Mouse (Mus musculus): ENCODE data around the gene Hoxc9.

The Hoxc9 gene

DNA sequence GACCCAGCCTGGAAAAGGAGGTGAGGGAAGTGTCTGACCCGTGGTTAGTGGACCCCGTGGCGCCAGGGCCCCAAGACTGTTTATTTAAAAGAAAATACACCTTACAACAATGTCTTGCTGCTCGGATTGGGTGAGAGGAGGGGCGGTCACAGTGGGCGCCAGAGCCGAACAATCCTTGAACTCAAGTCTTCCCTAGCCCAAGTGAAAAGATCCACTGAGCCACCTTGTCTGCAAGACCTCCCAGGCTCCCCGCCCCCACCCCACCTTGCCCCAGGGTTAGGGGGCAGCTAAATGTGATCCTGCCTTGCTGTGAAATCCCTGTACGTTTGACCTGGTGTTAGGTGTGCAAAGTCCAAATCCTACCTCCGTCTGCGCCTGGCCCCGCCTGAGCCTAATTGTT, 19.3 kb upstream of the Hoxc9 start:
- no peak for DNase-seq (ENCODE audit: low read depth)

DNA sequence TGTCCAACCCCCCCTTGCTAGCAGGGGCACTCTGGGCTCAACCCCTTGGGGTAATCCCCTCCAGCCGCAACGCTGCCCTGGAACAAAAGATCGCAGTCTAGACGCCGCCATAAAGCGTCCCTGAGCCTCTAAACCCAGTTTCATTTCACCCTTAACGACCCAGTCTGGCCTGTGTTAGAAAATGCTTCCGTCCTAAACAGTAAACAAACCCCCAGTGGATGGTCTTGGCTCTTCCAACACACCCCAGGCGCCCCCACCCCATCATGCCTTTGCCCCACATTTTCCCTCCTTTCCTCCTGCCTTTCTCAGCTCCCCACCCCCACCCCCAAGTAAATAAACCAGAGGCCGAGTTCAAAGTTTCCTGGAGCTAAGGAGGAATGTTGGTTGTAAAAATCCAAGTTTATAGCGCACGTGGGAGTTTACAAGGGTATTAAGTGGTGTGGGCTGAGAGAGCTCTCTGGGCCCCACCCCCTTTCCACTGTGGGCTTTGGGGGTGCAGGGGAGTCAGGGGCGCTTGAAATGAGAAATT, 16.5 kb upstream of the Hoxc9 start:
- no peak for DNase-seq (ENCODE audit: low read depth)

DNA sequence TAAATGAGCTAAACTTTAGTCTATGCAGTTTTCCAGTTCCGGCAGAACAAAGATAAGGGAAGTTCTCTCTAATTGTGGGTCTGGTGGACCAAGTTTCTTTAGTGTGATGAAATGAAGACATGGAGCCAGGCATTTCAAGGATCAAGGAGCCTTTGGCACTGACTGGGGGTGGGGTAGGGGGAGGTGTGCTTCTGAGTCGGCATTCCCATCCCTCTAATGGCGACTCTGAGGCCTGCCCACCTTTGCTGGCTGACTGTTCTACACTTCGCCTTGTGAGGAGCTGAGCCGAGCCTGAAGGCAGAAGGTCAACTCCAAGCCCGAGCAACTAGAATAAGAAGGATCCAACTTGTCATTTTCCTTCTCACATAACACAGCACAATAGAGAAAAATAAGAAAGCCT, 14.5 kb upstream of the Hoxc9 start:
- no peak for DNase-seq (ENCODE audit: low read depth)

DNA sequence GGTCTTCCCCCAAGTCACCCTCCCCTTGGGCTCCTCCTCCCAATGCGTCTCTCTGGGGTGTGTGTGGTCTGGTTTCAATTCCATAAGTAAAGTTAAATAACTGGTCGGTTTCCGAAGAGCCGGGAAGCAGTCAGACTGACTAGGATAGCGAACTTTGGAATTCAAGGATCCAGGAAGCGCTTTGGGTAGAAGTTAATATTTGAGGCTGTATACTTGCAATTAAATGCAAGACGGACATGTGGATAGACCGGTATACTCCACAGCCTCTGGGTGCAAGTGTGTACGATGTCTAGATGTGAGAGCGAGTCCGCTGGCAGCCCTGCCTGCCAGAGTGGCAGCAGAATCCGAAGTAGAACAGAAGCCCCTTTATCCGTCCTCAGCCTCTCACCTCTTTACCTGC, 13.7 kb upstream of the Hoxc9 start:
- no peak for DNase-seq (ENCODE audit: low read depth)

DNA sequence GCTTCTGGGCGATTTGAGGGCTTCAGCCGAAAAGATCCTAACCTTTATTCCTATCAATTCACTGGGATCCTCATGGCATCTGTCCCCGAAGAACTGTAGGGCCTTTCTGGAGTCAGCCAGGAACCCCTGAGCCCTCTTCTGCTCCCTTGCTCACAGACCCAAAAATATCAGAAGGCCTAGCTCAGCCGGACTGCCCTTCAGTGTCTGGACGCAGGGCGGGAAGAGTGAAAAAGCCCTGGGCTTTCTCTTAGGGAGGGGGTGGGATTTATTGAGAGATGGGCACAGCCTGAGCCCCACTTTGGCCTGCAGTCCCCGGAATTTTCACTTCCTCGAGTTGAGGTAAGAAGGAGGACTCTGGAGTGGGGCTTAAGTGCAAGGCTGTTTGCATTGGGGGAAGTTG, 13.0 kb upstream of the Hoxc9 start:
- DNase-seq (ENCODE audit: low read depth), result no peak

DNA sequence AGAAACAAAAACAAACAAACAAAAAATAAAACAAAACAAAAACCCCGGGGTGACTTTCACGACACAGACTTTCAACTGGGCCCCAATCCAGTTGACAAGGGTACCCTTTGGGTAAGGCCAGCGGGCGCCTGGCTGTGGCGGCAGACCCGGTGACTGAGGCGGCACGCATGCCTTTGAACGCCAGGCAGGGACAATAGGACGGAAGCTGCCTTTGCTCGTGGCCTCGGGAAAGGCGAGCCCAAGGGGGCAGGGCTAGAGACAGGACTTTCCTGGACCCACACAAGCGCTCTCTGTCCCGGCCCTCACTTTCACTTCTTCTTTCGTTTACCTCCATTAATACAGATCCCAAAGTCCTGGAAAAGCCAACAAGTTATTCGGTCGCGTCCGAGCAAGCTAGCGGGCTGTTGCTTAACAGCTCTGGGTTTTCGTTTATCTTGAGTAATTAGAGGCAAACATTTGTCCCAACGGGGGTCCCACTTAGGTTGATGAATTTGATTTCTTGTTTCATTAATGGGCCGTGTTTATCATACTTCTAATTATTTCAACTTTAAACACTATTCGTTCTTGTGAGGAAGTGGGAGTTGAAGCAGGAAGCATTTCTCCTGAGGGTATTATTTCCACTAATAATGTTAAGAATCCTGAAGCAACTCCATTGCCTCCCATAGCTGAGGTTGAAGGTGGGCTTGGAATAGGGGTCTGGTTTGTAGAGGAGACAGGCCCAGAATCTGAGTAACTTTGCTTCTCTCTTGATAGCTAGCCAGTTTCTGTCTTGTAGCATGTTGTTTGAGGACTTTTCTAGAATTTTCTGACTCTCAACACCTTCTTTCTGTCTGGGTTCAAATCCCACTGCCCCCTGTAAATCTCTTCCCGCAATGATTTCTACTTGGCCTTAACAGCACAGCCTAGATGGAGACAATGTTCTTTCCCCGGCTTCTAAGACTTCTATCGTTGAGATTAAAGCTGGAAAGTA, 12.3 kb upstream of the Hoxc9 start:
- no peak for DNase-seq (ENCODE audit: low read depth)

DNA sequence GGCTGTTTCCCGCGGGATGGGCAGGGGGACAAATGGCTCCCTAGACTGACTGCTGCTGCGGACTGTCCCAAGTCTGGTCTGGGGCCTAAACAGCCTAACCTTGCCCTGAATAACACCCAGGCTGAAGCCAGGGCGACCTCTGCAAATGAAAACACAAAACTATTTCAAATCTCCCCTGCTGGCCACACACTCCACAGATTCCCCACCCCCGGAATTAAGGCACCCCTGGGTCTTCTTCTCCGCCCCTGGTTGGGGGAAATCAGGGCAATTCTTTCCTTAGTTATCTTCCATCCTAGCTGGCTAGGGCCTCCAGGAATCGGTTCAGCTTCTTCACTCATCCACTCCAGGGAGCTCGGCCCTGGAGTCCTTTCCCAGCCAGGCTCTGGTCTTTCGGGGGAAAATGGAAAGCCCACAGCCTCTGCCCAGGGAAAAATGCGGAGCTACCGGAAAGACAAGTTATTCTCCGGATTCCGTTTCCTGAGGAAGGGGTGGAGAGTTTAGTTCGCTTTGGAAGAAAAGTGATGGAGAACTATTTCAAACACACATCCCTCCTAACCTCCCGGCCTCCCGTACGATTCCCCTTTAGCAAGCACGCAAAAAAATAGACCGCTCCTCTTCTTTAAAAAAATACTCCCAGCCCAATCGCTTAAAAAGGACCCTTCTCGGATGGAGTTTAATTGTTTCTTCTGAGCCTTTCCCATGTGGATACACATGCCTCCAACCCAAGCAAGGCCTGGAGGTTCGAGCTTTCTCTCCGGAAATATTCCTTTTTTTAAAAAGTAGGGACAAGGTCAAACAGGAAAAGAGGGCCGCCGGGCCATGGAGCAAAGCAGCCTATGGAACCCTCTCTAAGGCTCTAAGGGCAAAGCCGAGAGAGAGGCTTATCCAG, 11.0 kb upstream of the Hoxc9 start:
- DNase-seq (ENCODE audit: low read depth), result no peak

DNA sequence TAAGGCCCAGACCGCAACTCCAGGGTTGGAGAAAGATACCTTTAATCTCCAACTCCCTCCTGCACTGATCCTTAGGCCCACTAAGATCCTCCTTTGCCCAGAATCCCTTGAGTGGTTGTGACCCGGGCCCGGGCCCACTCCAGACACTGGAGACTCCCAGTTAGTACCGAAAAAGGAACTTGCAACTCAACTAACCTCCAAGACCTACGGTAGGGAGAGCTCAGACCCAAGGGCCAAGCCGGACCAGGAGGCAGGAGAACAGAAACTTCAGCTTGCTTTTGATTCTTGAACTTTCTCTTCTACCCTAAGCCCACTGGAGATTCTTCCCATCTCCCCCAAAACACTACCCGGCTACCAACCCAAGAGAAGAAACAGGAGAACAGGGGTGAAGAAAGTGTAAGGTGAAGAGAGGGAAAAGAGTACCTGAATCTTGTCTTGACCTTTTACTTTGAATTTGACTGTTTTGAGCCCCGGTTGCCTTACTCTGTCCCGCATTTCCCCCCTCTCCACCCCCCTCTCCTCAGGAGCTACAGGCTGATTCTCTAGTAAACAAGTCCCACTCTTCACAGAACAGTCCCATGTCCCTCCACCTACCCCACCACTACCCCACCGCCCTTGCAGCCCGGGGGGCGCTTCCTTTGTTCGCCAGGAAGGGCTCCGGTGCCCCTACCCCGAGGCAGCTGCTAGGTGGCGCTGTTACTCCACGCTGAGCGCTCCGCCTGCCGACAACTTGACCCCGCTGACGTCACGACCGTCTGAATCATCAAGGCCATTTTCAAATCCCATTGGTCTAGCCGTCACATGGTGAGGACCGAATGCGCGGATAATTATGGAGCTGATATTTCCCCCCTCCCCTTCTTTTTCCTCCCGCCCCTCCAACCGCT, 10.1 kb upstream of the Hoxc9 start:
- DNase-seq (ENCODE audit: low read depth), result peak; percentile 85

DNA sequence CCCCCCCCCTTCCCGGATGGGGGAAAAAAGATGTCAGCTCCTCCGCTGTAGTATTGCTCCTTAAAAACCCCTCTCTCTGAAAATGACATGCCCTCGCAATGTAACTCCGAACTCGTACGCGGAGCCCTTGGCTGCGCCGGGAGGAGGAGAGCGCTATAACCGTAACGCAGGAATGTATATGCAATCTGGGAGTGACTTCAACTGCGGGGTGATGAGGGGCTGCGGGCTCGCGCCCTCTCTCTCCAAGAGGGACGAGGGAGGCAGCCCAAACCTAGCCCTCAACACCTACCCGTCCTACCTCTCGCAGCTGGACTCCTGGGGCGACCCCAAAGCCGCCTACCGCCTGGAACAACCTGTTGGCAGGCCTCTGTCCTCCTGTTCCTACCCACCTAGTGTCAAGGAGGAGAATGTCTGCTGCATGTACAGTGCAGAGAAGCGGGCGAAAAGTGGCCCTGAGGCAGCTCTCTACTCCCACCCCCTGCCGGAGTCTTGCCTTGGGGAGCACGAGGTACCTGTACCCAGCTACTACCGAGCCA, 9.4 kb upstream of the Hoxc9 start, which contains the start of gene Hoxc10:
Hoxc10 (plus strand) TSS at position 21 of the 536 bp plus-strand sequence.
- DNase-seq (ENCODE audit: low read depth), result no peak

DNA sequence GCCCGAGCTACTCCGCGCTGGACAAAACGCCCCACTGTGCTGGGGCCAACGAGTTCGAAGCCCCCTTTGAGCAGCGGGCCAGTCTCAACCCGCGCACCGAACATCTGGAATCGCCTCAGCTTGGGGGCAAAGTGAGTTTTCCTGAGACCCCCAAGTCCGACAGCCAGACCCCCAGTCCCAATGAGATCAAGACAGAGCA, 9.0 kb upstream of the Hoxc9 start, which contains the start of gene Hoxc5:
Hoxc5 (plus strand) TSS at position 132 of the 199 bp plus-strand sequence.
- DNase-seq (ENCODE audit: low read depth), result no peak

DNA sequence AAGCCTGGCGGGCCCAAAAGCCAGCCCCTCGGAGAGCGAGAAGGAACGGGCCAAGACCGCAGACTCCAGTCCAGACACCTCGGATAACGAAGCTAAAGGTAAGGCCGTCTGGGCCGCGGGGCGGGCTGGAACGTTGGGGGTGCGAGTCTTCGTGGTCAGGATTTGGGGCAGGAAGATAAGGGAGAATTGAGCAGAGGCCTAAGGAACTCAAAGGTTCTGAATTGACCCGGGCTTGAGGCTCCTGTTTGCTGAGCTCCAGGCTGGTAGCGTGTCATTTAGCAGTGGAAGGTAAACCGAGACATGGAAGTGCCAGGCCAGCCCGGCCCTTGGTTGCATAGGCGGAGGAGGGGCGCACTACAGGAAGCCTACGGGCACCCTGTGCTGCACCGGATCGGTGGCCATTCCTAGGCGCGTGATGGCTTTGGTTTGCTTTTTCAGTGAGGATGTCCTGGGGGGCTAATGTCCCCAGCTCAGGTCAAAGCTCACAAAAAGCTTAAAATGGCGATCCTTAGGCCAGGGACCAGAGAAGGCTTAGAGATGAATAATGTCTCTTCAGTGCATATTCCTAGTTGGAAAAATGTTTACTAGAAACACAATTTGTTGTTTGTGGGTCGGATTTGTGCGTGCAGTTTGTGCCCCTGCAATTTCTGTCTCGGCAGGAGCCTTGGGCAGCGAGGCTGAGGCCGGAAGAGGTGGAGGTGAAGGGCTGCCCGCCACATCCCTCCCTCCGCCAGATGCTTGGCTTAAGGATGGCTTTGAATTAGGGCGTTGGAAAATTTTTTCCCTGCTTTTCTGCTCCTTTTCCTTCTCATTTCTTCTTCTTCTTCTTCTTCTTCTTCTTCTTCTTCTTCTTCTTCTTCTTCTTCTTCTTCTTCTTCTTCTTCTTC, 8.5 kb upstream of the Hoxc9 start:
- no peak for DNase-seq (ENCODE audit: low read depth)

DNA sequence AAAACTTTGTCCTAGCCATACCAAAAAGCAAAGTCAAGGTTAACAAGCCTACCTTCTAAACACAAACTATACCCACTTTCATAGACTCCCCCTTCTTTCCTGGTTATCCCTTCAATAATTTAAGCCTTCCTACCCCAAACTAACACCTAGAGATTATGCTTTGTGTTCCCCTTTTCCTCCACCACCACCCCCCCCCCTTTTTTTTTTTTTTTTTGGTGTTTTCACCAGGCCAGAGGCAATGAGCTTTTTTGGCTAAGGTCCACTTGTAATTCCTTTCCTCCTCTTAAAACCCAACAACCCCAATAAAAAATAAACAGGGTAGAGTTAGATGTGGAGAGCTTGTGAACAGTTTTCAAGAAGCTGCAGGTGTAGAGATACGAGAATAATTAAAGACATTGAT, 6.9 kb upstream of the Hoxc9 start:
- DNase-seq (ENCODE audit: low read depth), result no peak

DNA sequence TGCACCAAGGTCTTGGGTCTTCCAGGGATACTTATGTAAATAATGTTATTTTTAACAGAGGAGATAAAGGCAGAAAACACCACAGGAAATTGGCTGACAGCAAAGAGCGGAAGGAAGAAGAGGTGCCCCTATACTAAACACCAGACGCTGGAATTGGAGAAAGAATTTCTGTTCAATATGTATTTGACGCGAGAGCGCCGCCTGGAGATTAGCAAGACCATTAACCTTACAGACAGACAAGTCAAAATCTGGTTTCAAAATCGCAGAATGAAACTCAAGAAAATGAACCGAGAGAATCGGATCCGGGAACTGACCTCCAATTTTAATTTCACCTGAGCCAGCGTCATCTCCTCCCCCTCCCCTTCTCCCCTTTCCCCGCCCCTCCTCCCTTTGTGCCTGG, 5.5 kb upstream of the Hoxc9 start:
- DNase-seq (ENCODE audit: low read depth), result peak; percentile 45

DNA sequence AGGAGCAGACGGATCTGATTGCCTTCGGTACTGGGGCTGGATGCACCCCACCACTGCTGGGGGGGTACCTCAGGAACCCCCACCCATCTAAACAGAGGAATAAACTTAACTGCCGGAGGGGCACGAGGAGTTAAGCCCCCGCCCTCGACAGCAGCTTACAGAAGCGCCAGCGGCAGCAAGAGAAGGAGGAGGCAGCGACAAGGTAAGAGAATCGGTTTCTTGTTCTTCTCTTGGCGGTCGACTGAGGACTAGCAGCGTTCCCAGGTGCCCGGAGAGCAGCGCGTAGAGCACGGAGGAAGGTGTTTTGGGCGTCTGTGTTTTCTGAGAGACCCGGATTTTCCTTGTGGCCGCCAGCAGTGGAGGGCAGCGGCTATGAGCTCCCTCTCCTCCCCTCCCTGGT, 4.0 kb upstream of the Hoxc9 start:
- DNase-seq (ENCODE audit: low read depth), result no peak

DNA sequence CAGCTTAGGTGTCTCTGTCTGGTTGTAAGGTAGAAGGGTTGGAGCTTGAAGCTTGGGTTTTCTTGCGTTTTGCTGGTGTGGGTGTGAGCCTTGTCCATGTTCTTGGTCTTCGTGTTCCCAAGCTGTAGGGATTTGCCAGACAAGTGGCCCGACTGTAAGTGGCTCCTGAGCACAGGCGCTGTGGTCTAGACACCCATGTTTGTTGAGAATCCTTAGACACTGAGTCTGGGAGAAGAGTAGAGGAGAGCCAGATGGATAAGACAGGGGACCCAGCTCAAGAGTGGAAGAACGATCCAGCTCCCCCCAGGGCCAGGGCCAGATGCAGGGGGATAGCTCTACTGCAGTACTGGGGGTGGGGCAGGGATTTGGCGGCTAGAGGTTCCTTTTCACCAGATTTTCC, 3.5 kb upstream of the Hoxc9 start:
- no peak for DNase-seq (ENCODE audit: low read depth)

DNA sequence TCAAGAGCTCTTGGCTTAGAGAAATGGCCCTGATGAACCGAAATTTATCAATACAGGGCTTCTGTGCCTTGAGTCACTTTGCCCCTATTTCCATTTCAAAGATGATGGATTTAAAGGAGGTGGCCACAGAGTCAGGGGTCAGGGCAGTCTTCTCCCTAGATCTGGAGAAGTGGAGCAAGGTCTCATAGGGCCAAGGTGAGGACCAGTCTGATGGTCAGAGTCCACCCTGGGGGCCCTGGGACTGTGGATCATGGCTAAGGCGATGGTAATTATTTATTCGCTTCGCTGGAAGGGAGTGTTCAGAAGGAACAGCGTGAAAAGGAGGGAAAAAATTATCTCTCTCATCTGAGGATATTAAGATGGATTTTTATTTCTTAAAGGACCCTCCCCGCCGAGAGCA, 1.2 kb upstream of the Hoxc9 start:
- no peak for DNase-seq (ENCODE audit: low read depth)

DNA sequence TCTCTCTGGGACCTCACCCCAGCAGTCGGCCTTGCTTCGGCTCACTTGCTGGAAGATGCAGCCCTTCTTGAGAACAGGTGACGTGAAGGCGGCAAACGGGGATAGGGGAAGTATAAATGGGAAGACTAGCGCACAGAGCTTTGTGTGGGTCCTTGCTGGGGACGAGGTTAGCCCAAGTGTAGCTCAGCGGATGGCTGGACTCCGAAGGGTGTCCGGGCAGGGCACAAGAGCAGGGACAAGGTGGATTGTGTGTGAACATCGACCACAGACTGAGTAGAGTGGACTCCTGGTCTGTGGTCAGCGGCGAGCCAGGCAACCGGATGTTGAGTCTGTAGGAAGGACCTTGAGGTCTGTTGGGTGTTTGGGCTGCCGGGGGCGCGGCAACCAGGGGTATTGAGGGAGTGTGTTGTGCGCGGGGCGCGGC, 539 bp upstream of the Hoxc9 start:
- no peak for DNase-seq (ENCODE audit: low read depth)

DNA sequence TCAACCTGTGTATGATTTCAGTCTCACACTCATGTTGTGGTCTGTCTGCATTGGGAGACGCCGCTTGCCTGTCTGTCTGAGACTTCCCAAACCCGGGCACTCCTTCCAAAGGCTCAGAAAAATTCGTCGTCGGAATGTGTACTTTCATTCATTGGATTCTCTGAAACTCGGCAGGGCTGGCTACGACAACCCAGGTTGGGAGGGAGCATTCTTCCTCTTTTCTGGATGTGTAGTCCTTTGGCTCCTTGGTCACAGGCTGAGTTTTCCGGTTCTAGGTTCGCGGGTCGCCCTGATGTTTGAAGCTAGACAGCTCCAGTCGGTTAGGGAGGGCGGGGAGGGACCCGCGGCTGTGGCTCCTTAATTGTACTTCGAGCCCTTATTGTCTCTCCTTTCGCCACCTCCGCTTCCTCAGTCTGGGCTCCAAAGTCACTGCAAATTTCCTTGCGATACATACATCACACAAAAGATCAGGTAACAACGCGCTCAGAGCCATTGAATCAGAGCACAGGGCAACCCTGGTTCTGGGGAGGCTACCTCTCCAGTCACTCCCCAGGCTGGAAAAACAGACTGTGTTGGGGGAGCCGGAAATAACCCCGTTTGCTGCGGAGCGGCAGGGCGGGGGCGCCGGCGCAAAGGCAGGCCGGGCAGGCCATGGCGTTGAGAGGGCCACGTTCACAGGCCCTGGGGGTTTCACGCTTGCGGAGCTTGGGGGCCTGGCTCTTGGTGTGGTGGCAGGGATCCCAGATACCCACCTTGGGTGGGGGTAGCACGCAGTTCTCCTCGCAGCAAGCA, 588 bp downstream of the Hoxc9 start:
- peak; percentile 50 for DNase-seq (ENCODE audit: low read depth)

DNA sequence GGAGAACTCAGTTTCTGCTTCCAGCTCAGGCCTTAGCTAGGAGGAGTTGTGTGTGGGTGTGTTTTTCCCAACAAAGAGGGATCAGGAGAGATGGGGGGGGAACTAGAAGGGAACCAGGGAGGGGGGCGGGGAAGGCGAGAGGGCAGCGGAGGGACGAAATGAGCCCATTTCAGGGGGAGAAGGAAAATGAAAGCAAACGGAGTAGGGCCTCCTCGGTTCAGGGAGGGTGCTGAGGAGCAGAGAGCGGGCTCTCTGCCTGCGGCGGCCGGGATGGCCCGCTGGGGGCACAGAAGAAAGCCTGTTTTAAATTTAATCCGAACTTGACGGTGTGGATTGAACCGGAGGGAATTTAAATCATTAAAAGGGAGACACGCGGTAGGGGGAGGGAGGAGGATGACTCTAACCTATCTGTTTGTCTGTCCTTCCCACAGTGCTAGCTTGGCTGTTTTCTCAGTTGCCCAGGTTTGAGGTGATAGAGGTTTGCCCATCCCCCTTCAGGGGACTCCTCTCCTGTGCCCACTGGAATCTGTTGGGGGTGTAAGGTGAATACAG, 1.3 kb downstream of the Hoxc9 start:
- peak; percentile 51 for DNase-seq (ENCODE audit: low read depth)
